Mouse (Mus musculus) bone marrow, adult 2 months (tissue): ENCODE data around the gene Shroom1.

Source experiments
- CTCF ChIP-seq: fragments of 200-500 bp; IDR thresholded peaks from 2 replicates; pipeline ENCODE4 v1.5.1; 2011; ENCODE audit warnings: low read length, control low read depth; ENCODE audit not compliant: control insufficient read depth, insufficient read depth
- POLR2A ChIP-seq: fragments of 200-500 bp; IDR thresholded peaks from 2 replicates; pipeline ENCODE4 v1.6.1; 2011; ENCODE audit warnings: low read depth, mild to moderate bottlenecking, control low read depth, low read length, borderline replicate concordance; ENCODE audit not compliant: control insufficient read depth

DNA sequence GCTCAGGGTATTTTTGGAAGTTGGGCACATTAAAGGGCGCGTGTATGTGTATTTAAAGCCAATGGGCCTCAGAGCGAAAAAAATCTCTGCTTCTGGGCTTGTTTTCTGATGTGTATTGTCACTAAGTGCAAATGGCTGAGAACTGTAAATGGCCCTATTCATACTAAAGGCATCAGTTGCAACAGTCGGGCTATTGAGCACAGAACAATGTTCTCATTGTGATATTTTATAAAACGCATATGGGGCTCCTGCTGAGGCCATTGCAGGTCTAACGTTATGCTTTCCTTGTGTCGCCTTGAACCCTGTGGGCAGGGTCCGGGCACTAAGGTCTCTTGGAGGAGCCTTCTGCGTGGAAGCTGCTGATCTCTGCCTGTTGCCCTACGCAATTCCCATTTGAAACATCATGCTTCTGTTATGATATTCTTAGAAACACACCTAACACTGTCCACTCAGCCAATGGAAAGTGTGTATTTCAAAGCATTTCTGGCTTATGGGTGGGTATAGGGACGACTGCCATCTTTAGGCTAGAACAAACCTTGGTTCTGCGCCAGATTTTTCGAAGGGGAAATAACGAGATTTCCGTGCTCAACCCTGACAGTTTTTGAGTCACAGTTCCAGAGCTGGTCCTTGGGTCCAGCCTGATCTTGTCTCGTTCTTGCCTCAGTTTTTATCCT lies 12.4 kb downstream of the Shroom1 start:
- TF ChIP-seq CTCF, result no peak
- no peak for TF ChIP-seq POLR2A
